Mouse (Mus musculus): ENCODE results near the gene Gm20388.

GRCm38 (mm10) chr8:120366840-120367239 lies 456.2 kb downstream of the Gm20388 start:
- TF ChIP-seq POLR2A (IDR thresholded peaks at IDR 0.05; ENCODE audit: extremely low read depth, insufficient read depth, low read length) = no peak
- TF ChIP-seq CTCF (IDR thresholded peaks at IDR 0.05; ENCODE audit: extremely low read depth, insufficient read depth, low read length) = no peak

Measured in cortical plate, adult 2 months (tissue).